Mouse (Mus musculus): ENCODE measurements around the gene Chac2. TPM values are rescaled to one million over a fixed set of nuclear protein-coding genes. Genes with fewer than 3 reads are reported as not detected.

The Chac2 gene
- polyA plus RNA-seq, 1 experiment, result 11.6 TPM

Other genes with a start within 250 kb of the Chac2 start
- gene Psme4, start 214.6 kb downstream of the Chac2 start, polyA plus RNA-seq (2012; rRNA removed), result 36.0 and 38.2 TPM in 2 replicates
- gene Gpr75, start 101.0 kb downstream of the Chac2 start, polyA plus RNA-seq (2012; rRNA removed), result 10.8 and 11.2 TPM in 2 replicates
- gene Asb3, start 100.9 kb downstream of the Chac2 start, polyA plus RNA-seq (2012; rRNA removed), result 9.1 and 10.5 TPM in 2 replicates
- 32.3 and 41.2 TPM in 2 replicates for gene Erlec1, start 32.0 kb downstream of the Chac2 start, polyA plus RNA-seq (2012; rRNA removed)
- gene Gm17332, start 196.1 kb upstream of the Chac2 start, polyA plus RNA-seq (2012; rRNA removed), result not detected in 2 replicates